Mouse (Mus musculus) liver, embryonic 14.5 days (tissue): ENCODE data around the gene Dock4.

Experiments used
- CTCF ChIP-seq: IDR thresholded peaks from 2 replicates; pipeline ENCODE4 v1.5.1; 2016; ENCODE audit warnings: antibody characterized with exemption, low read depth, control low read depth
- EP300 ChIP-seq: IDR thresholded peaks from 2 replicates; pipeline ENCODE4 v1.6.1; 2016; ENCODE audit warnings: antibody characterized with exemption, low read depth

GRCm38 (mm10) chr12:40838940-40839339 lies 393.2 kb downstream of the Dock4 start:
- TF ChIP-seq CTCF (no peak), EP300 (no peak)
